Mouse (Mus musculus): Measurements from ENCODE around the gene Apol9a.

GRCm38 (mm10) chr15:77365700-77366570 is 45.0 kb downstream of the Apol9a start:
- TF ChIP-seq CTCF (IDR thresholded peaks at IDR 0.05; ENCODE audit: low read depth): no peak
- TF ChIP-seq EP300 (IDR thresholded peaks at IDR 0.05; ENCODE audit: low read depth): 0 out of 2 replicates have a peak, but pooled peaks have one; percentile 49

Data from heart, postnatal 0 days (tissue).